Mouse (Mus musculus): ENCODE results near the gene Hc. TPM values are rescaled to one million over a fixed set of nuclear protein-coding genes. Genes with fewer than 3 reads are reported as not detected.

Hc gene
- total and polyA plus RNA-seq, 3 experiments, result 0.06 TPM; not detected in 2

DNA sequence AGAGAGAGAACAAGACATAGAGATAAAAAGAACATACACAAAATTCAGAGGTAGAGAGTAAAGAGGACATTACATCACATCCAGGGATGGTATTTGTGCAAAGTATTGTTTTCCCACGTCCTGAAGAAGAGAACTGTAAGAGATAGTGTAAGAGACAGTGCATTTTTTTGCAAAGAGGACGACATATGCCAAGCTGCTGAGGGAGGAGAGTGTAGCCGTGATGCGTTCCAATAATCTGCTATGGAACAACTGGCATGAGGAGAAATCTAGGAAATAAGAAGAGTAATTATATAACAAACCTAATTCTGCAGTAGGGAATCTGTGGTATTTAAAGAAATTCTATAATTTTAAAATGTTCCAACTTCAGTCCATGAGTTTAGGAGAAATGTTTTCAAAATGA lies 26.2 kb upstream of the Hc start:
- 57% methylated on average over 4 of the region's 4 CpGs for WGBS
- H3K27me3 ChIP-seq (ENCODE audit: control insufficient read depth, insufficient read depth, low read length), result no peaks in the 10 kb centered on the region

DNA sequence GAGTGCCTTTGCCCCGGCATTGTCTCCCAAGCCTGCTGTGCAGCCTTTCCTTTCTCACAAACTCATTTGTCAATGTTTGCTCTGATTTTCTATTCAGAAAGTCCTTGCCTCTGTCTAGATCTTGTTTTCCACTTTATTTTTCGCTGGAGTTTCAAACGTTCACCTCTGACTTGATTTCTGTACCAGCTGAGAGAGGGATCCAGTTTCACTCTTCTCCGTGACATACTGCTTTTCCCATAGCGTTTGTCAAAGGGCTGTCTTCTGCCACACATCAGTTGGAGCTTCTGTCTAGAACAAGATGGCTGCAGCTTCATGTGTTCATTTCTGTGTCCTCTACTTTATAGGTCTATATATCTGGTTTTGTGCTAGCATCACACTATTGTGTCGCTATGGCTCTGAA lies 17.9 kb upstream of the Hc start:
- Histone ChIP-seq H3K4me1 (ENCODE audit: control insufficient read depth, insufficient read depth, low read length) (no peaks in the 10 kb centered on the region), H3K4me3 (no peak overlapping the region), H3K27me3 (ENCODE audit: control insufficient read depth, insufficient read depth, low read length) (no peaks in the 10 kb centered on the region), H3K27ac (no peak overlapping the region), H3K79me2 (replicated peaks; ENCODE audit: control insufficient read depth, insufficient read depth, low read length) (no peaks in the 10 kb centered on the region), H3K9ac (ENCODE audit: low read depth, low read length) (no peak overlapping the region), H3K36me3 (ENCODE audit: control insufficient read depth, insufficient read depth, low read length) (no peaks in the 10 kb centered on the region)
- intact Hi-C loops (cut with DNase I), result no loop called here
- DNase-seq, result no peak
- no peak for TF ChIP-seq POLR2A (IDR thresholded peaks at IDR 0.05; ENCODE audit: insufficient read depth, low read depth, low read length)
- WGBS, result 75% methylated on average over 6 of the region's 6 CpGs

More for the DNA sequence above, 26.2 kb upstream of the Hc start:
- Histone ChIP-seq H3K27ac (no peak overlapping the region), H3K4me1 (ENCODE audit: control insufficient read depth, insufficient read depth, low read length) (no peaks in the 10 kb centered on the region), H3K9ac (ENCODE audit: low read depth, low read length) (no peak overlapping the region), H3K4me3 (no peak overlapping the region), H3K79me2 (replicated peaks; ENCODE audit: control insufficient read depth, insufficient read depth, low read length) (no peaks in the 10 kb centered on the region), H3K36me3 (ENCODE audit: control insufficient read depth, insufficient read depth, low read length) (no peaks in the 10 kb centered on the region)
- TF ChIP-seq POLR2A (IDR thresholded peaks at IDR 0.05; ENCODE audit: insufficient read depth, low read depth, low read length), result no peak
- TF ChIP-seq EP300 (IDR thresholded peaks at IDR 0.05; ENCODE audit: insufficient read depth, low read depth, low read length), result no peak
- no peak for TF ChIP-seq CTCF (IDR thresholded peaks at IDR 0.05)
- intact Hi-C loops (cut with DNase I), result no loop called here
- no peak for DNase-seq

DNA sequence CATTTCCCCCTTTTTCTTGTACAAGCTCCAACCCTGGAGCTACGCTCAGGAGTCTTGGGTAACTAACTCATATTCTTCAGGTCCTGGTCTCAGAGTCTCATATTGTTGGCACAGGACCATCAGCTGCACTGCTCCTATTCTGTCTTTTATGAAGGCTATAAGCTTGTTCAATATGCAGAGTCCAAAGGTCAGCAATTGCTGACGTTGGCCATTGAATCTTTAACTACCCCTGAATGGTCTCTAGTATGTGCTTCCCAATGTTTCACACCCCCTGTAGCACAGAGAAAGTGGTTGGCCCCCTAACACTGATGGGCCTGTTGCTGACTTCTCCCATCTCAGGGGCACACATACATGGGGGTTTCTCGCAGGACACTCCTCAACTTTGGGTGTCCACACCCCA lies 13.1 kb upstream of the Hc start:
- Histone ChIP-seq H3K4me3 (no peak overlapping the region), H3K27me3 (ENCODE audit: control insufficient read depth, insufficient read depth, low read length) (no peaks in the 10 kb centered on the region), H3K27ac (no peak overlapping the region), H3K79me2 (replicated peaks; ENCODE audit: control insufficient read depth, insufficient read depth, low read length) (no peaks in the 10 kb centered on the region), H3K36me3 (ENCODE audit: control insufficient read depth, insufficient read depth, low read length) (no peaks in the 10 kb centered on the region), H3K4me1 (ENCODE audit: control insufficient read depth, insufficient read depth, low read length) (no peaks in the 10 kb centered on the region), H3K9ac (ENCODE audit: low read depth, low read length) (no peak overlapping the region)
- WGBS, result 92% methylated on average over 3 of the region's 3 CpGs
- no peak for DNase-seq
- TF ChIP-seq CTCF (IDR thresholded peaks at IDR 0.05), result no peak
- TF ChIP-seq POLR2A (IDR thresholded peaks at IDR 0.05; ENCODE audit: insufficient read depth, low read depth, low read length), result no peak
- no peak for TF ChIP-seq EP300 (IDR thresholded peaks at IDR 0.05; ENCODE audit: insufficient read depth, low read depth, low read length)
- intact Hi-C loops (cut with DNase I), result no loop called here

DNA sequence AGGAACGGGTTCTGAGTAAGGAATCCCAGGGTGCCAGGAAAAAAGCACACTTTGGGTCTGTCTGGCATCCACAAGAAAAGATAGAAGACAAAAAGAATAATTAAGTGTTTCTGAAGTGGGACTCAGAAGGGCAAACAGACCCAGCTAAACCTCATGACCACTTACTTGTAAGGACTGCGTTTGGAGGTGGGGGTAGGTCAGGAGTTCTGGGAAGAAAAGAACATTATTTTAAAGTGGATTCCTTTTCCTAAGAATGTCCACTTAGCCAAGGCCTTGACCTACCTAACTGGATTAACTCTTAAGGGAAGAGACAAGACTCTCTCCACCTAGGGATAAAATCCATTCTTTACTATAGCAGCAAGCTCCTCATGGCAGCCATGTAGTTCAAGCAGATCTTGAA lies 11.3 kb upstream of the Hc start:
- no peak overlapping the region for H3K9ac ChIP-seq (ENCODE audit: low read depth, low read length)
- no peak for TF ChIP-seq POLR2A (IDR thresholded peaks at IDR 0.05; ENCODE audit: insufficient read depth, low read depth, low read length)
- TF ChIP-seq EP300 (IDR thresholded peaks at IDR 0.05; ENCODE audit: insufficient read depth, low read depth, low read length), result no peak
- TF ChIP-seq CTCF (IDR thresholded peaks at IDR 0.05), result no peak

DNA sequence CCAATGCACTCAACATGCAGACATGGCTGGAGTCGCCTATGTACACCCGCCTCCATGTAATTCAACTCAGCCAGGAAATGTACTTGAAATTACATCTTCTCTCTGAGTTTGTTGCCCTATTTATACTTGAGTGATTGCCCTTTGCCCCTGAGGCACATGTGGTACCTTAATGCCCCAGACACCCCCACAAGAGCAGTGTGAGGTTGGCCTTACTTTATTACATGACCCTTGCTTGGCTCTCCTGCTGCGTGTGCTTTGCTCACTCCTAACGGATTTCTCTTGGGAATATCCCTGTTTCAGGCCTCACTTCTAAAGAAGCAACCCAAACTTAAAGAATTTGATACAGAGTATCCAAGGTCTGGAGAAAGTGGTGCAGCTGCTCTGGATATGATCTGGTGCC lies 9.0 kb upstream of the Hc start:
- TF ChIP-seq EP300 (IDR thresholded peaks at IDR 0.05; ENCODE audit: insufficient read depth, low read depth, low read length) (no peak), CTCF (IDR thresholded peaks at IDR 0.05) (no peak), POLR2A (IDR thresholded peaks at IDR 0.05; ENCODE audit: insufficient read depth, low read depth, low read length) (no peak)
- Histone ChIP-seq H3K9ac (ENCODE audit: low read depth, low read length) (no peak overlapping the region), H3K4me1 (ENCODE audit: control insufficient read depth, insufficient read depth, low read length) (no peaks in the 10 kb centered on the region), H3K36me3 (ENCODE audit: control insufficient read depth, insufficient read depth, low read length) (no peaks in the 10 kb centered on the region), H3K27ac (no peak overlapping the region), H3K4me3 (no peak overlapping the region), H3K79me2 (replicated peaks; ENCODE audit: control insufficient read depth, insufficient read depth, low read length) (no peaks in the 10 kb centered on the region), H3K27me3 (ENCODE audit: control insufficient read depth, insufficient read depth, low read length) (no peaks in the 10 kb centered on the region)
- 87% methylated on average over 4 of the region's 4 CpGs for WGBS
- intact Hi-C loops (cut with DNase I), result no loop called here
- no peak for DNase-seq

More for the DNA sequence above, 11.3 kb upstream of the Hc start:
- Histone ChIP-seq H3K79me2 (replicated peaks; ENCODE audit: control insufficient read depth, insufficient read depth, low read length) (no peaks in the 10 kb centered on the region), H3K27me3 (ENCODE audit: control insufficient read depth, insufficient read depth, low read length) (no peaks in the 10 kb centered on the region), H3K4me1 (ENCODE audit: control insufficient read depth, insufficient read depth, low read length) (no peaks in the 10 kb centered on the region), H3K27ac (no peak overlapping the region), H3K36me3 (ENCODE audit: control insufficient read depth, insufficient read depth, low read length) (no peaks in the 10 kb centered on the region), H3K4me3 (no peak overlapping the region)
- intact Hi-C loops (cut with DNase I), result no loop called here
- 70% methylated on average over 2 of the region's 2 CpGs for WGBS
- no peak for DNase-seq

DNA sequence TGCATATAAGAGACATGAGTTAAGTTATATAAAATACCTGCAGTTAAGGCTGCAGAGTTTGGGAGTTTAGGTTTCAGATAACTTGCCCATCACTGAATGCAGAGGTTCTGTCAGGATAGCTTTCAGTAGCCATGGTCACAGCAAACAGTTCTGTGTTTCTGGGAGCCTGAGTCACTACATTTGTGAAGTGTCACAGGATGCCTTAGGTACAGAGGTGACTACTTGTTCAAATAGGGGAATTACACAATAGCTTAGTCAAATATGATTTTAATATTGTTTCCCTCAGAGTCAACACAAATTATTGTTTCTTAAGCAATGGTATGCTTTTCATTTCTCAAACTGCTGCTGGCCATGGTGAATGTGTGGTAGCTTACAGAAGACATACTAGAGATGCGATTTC lies 7.9 kb upstream of the Hc start:
- Histone ChIP-seq H3K9ac (ENCODE audit: low read depth, low read length) (no peak overlapping the region), H3K27me3 (ENCODE audit: control insufficient read depth, insufficient read depth, low read length) (no peaks in the 10 kb centered on the region), H3K27ac (no peak overlapping the region), H3K79me2 (replicated peaks; ENCODE audit: control insufficient read depth, insufficient read depth, low read length) (no peaks in the 10 kb centered on the region), H3K4me3 (no peak overlapping the region), H3K36me3 (ENCODE audit: control insufficient read depth, insufficient read depth, low read length) (no peaks in the 10 kb centered on the region), H3K4me1 (ENCODE audit: control insufficient read depth, insufficient read depth, low read length) (no peaks in the 10 kb centered on the region)
- WGBS, result 88% methylated on average over 1 of the region's 1 CpGs
- no peak for DNase-seq
- intact Hi-C loops (cut with DNase I), result no loop called here
- TF ChIP-seq CTCF (IDR thresholded peaks at IDR 0.05), result no peak
- TF ChIP-seq EP300 (IDR thresholded peaks at IDR 0.05; ENCODE audit: insufficient read depth, low read depth, low read length), result no peak
- no peak for TF ChIP-seq POLR2A (IDR thresholded peaks at IDR 0.05; ENCODE audit: insufficient read depth, low read depth, low read length)
